Mouse (Mus musculus): Measurements from ENCODE around the gene Ric1. TPM values are rescaled to one million over a fixed set of nuclear protein-coding genes. Genes with fewer than 3 reads are reported as not detected.
A peak's percentile ranks its signal among the peaks of the same experiment; 100 is the strongest.
"Not testable (repeated sequence)": the region's sequence is repeated elsewhere in the genome, so short reads cannot be mapped to it uniquely, and the experiment has no call there.

Ric1 gene
- polyA plus RNA-seq, 1 experiment, result 28.0 TPM

GRCm38 (mm10) chr19:29522445-29523229, 555 bp downstream of the Ric1 start:
- under 1% methylated on average over 87 of the region's 92 CpGs for WGBS
- peak overlapping the region; percentile 78 for H3K4me3 ChIP-seq (replicated peaks; ENCODE audit: insufficient read depth, low read depth, low read length)
- H3K4me1 ChIP-seq (ENCODE audit: control insufficient read depth, insufficient read depth, low read length), result no peaks in the 10 kb centered on the region
- DNase-seq, result peak in 1 of 2 experiments; percentile 50
- peak overlapping the region; percentile 84 for H3K27ac ChIP-seq (ENCODE audit: insufficient read depth, low read length)
- no peaks in the 10 kb centered on the region for H3K27me3 ChIP-seq (ENCODE audit: control insufficient read depth, insufficient read depth, low read length)
- TF ChIP-seq CTCF (IDR thresholded peaks at IDR 0.05; ENCODE audit: borderline replicate concordance, insufficient read depth, low read depth, low read length) (no peak), POLR2A (IDR thresholded peaks at IDR 0.05; ENCODE audit: borderline replicate concordance, insufficient read depth, low read length) (no peak)

GRCm38 (mm10) chr19:29523230-29523582, 1.1 kb downstream of the Ric1 start:
- under 1% methylated on average over 9 of the region's 9 CpGs for WGBS
- peak overlapping the region; percentile 78 for H3K4me3 ChIP-seq (replicated peaks; ENCODE audit: insufficient read depth, low read depth, low read length)
- H3K27me3 ChIP-seq (ENCODE audit: control insufficient read depth, insufficient read depth, low read length), result no peaks in the 10 kb centered on the region
- H3K27ac ChIP-seq (ENCODE audit: insufficient read depth, low read length), result no peak overlapping the region
- TF ChIP-seq POLR2A (IDR thresholded peaks at IDR 0.05; ENCODE audit: borderline replicate concordance, insufficient read depth, low read length) (no peak), CTCF (IDR thresholded peaks at IDR 0.05; ENCODE audit: borderline replicate concordance, insufficient read depth, low read depth, low read length) (no peak)
- no peaks in the 10 kb centered on the region for H3K4me1 ChIP-seq (ENCODE audit: control insufficient read depth, insufficient read depth, low read length)
- DNase-seq, result no peak

- Histone ChIP-seq H3K27me3 (ENCODE audit: control insufficient read depth, insufficient read depth, low read length) (no peaks in the 10 kb centered on the region), H3K4me3 (replicated peaks; ENCODE audit: insufficient read depth, low read depth, low read length) (no peak overlapping the region), H3K4me1 (ENCODE audit: control insufficient read depth, insufficient read depth, low read length) (no peaks in the 10 kb centered on the region), H3K27ac (ENCODE audit: insufficient read depth, low read length) (no peak overlapping the region)
- no peak for DNase-seq
- TF ChIP-seq CTCF (IDR thresholded peaks at IDR 0.05; ENCODE audit: borderline replicate concordance, insufficient read depth, low read depth, low read length), result no peak
- 35% methylated on average over 5 of the region's 5 CpGs for WGBS
These were observed 1.6 kb downstream of the Ric1 start for GRCm38 (mm10) chr19:29523701-29524100.

GRCm38 (mm10) chr19:29524614-29525013, 2.5 kb downstream of the Ric1 start:
- H3K27me3 ChIP-seq (ENCODE audit: control insufficient read depth, insufficient read depth, low read length), result no peaks in the 10 kb centered on the region
- no peaks in the 10 kb centered on the region for H3K4me1 ChIP-seq (ENCODE audit: control insufficient read depth, insufficient read depth, low read length)
- no peak overlapping the region for H3K4me3 ChIP-seq (replicated peaks; ENCODE audit: insufficient read depth, low read depth, low read length)
- H3K27ac ChIP-seq (ENCODE audit: insufficient read depth, low read length), result no peak overlapping the region
- WGBS, result 39% methylated on average over 4 of the region's 4 CpGs
- TF ChIP-seq POLR2A (IDR thresholded peaks at IDR 0.05; ENCODE audit: borderline replicate concordance, insufficient read depth, low read length) (no peak), CTCF (IDR thresholded peaks at IDR 0.05; ENCODE audit: borderline replicate concordance, insufficient read depth, low read depth, low read length) (no peak)
- DNase-seq, result peak; percentile 31 to 39

GRCm38 (mm10) chr19:29525588-29525987, 3.5 kb downstream of the Ric1 start:
- H3K27ac ChIP-seq (ENCODE audit: insufficient read depth, low read length); DNase-seq; H3K4me1 ChIP-seq (ENCODE audit: control insufficient read depth, insufficient read depth, low read length); H3K27me3 ChIP-seq (ENCODE audit: control insufficient read depth, insufficient read depth, low read length); H3K4me3 ChIP-seq (replicated peaks; ENCODE audit: insufficient read depth, low read depth, low read length): not testable (repeated sequence)
- 91% methylated on average over 4 of the region's 4 CpGs for WGBS

- Histone ChIP-seq H3K4me1 (ENCODE audit: control insufficient read depth, insufficient read depth, low read length) (no peaks in the 10 kb centered on the region), H3K27ac (ENCODE audit: insufficient read depth, low read length) (no peak overlapping the region), H3K4me3 (replicated peaks; ENCODE audit: insufficient read depth, low read depth, low read length) (no peak overlapping the region), H3K27me3 (ENCODE audit: control insufficient read depth, insufficient read depth, low read length) (no peaks in the 10 kb centered on the region)
- TF ChIP-seq CTCF (IDR thresholded peaks at IDR 0.05; ENCODE audit: borderline replicate concordance, insufficient read depth, low read depth, low read length) (no peak), POLR2A (IDR thresholded peaks at IDR 0.05; ENCODE audit: borderline replicate concordance, insufficient read depth, low read length) (no peak)
- DNase-seq, result no peak
These were observed 4.8 kb downstream of the Ric1 start for GRCm38 (mm10) chr19:29526837-29527236.

- DNase-seq, result no peak
- no peak for TF ChIP-seq POLR2A (IDR thresholded peaks at IDR 0.05; ENCODE audit: borderline replicate concordance, insufficient read depth, low read length)
- no peak for TF ChIP-seq CTCF (IDR thresholded peaks at IDR 0.05; ENCODE audit: borderline replicate concordance, insufficient read depth, low read depth, low read length)
- 97% methylated on average over 4 of the region's 4 CpGs for WGBS
These were observed 5.2 kb downstream of the Ric1 start for GRCm38 (mm10) chr19:29527299-29527698.

GRCm38 (mm10) chr19:29528568-29528967, 6.5 kb downstream of the Ric1 start:
- Histone ChIP-seq H3K4me1 (ENCODE audit: control insufficient read depth, insufficient read depth, low read length) (no peaks in the 10 kb centered on the region), H3K27me3 (ENCODE audit: control insufficient read depth, insufficient read depth, low read length) (no peaks in the 10 kb centered on the region), H3K27ac (ENCODE audit: insufficient read depth, low read length) (no peak overlapping the region), H3K4me3 (replicated peaks; ENCODE audit: insufficient read depth, low read depth, low read length) (no peak overlapping the region)
- 88% methylated on average over 2 of the region's 2 CpGs for whole genome bisulfite sequencing
- DNase-seq, result no peak
- TF ChIP-seq CTCF (IDR thresholded peaks at IDR 0.05; ENCODE audit: borderline replicate concordance, insufficient read depth, low read depth, low read length), result no peak
- TF ChIP-seq POLR2A (IDR thresholded peaks at IDR 0.05; ENCODE audit: borderline replicate concordance, insufficient read depth, low read length), result no peak

More at GRCm38 (mm10) chr19:29527299-29527698, 5.2 kb downstream of the Ric1 start:
- Histone ChIP-seq H3K4me1 (ENCODE audit: control insufficient read depth, insufficient read depth, low read length) (no peaks in the 10 kb centered on the region), H3K27me3 (ENCODE audit: control insufficient read depth, insufficient read depth, low read length) (no peaks in the 10 kb centered on the region), H3K4me3 (replicated peaks; ENCODE audit: insufficient read depth, low read depth, low read length) (no peak overlapping the region), H3K27ac (ENCODE audit: insufficient read depth, low read length) (no peak overlapping the region)

Measured in cerebellum, adult 2 months (tissue).